Mouse (Mus musculus) splenic B cell, adult 2 months (primary cell): ENCODE data around the gene Tmppe.
"Not testable (repeated sequence)": the region's sequence is repeated elsewhere in the genome, so short reads cannot be mapped to it uniquely, and the experiment has no call there.

Experiments
- DNase-seq: peaks from one replicate; pipeline ENCODE4 v3.0.0-alpha.2; 2011; ENCODE audit warnings: low read depth, low spot score
- H3K27me3 ChIP-seq: 2 replicates; pipeline ENCODE4 v1.6.1; 2012; ENCODE audit warnings: mild to moderate bottlenecking, low read length, moderate library complexity, mixed read lengths; ENCODE audit not compliant: control insufficient read depth, poor library complexity, insufficient read depth, severe bottlenecking
- H3K36me3 ChIP-seq: 2 replicates; pipeline ENCODE4 v1.6.1; 2012; ENCODE audit warnings: mild to moderate bottlenecking, low read length, moderate library complexity, mixed read lengths; ENCODE audit not compliant: control insufficient read depth, poor library complexity, insufficient read depth, severe bottlenecking

Gene Tmppe

GRCm38 (mm10) chr9:114400949-114401684 is at the start of gene Tmppe, which contains the start of gene Glb1:
Gene Tmppe, plus strand, starts transcription at chr9:114401105.
Gene Glb1, plus strand, starts transcription at chr9:114401076.
- peak; percentile 87 for DNase-seq
- H3K27me3 ChIP-seq: no peaks in the 10 kb centered on the region
- H3K36me3 ChIP-seq: peaks cover 4% of the 10 kb centered on the region

DNA sequence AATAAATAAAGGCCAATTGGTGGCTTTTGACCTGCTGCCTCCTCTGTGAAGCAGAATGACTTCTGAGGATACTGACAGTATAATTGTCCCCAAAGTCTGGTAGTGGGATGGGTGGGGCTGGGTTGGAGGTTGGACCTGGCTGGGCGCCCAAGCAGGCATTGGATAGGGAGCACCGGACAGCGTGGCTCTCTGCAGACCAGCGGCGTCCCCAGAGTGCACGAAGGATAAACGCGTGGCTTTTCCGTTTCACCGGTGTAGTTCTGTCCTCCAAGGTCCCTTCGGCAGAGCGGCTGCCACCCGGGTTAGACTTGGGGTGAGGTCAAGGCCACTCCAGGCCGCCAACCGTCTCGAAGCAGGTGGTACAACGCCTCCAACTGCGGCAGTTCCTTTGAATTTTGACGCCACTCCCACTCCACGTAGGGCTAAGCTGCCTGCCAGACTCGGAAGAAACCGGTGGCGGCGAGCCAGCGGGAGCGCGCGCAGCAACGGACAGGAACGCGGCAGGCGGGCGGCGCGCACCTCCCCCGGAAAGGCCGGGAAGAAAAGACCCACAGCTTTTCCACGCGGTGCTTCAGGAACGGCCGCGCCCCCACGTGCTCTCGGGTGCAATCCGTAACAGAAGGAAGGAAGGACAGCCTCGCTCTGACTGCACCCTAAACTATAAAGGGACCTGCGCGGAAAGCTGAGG is 33.0 kb upstream of the Tmppe start:
- peak; percentile 11 for DNase-seq

DNA sequence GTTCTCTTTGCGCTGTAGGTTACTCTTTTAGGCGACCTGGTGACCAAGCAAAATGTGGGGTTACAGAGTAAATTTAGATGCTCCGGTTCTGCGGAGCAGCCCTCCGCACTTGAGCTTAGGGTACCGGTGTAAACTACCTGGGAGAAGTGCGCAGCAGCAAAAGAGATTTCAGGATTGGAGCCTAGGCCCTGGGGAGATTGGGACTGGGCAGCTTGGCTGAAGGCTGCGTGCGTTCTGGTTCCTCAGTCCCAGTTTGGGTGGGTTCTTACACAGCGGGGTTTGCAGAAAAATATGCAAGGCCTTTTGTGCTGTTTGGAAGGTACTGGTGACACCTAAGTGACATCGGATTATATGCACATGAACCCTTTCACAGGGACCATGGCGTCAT is 32.4 kb upstream of the Tmppe start:
- H3K27me3 ChIP-seq: no peaks in the 10 kb centered on the region; the same call in 1 of the 2 replicates

More for the DNA sequence above, 33.0 kb upstream of the Tmppe start:
- Histone ChIP-seq H3K36me3 (no peaks in the 10 kb centered on the region), H3K27me3 (no peaks in the 10 kb centered on the region; the same call in 1 of the 2 replicates)

GRCm38 (mm10) chr9:114369389-114369788 is 31.5 kb upstream of the Tmppe start:
- DNase-seq, H3K27me3 ChIP-seq, H3K36me3 ChIP-seq: not testable (repeated sequence)

More for the DNA sequence above, 32.4 kb upstream of the Tmppe start:
- no peak for DNase-seq
- no peaks in the 10 kb centered on the region for H3K36me3 ChIP-seq

DNA sequence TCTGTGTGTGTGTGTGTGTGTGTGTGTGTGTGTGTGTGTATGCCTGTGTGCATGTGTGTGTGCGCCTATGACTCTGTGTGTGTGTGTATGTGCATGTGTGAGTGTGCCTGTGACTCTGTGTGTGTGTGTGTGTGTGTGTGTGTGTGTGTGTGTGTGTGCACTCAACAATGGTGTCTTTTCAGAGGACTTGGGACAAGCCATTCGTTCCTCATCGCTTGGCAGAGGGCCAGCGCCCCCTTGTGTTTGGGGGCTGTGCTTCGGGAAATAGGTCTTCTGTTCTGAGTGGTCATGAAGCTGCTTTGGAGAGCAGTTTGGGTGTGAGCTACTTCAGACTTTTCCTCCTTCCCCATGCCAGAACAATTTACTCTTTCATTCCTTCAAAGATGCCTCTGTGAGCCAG is 29.2 kb upstream of the Tmppe start:
- H3K27me3 ChIP-seq, H3K36me3 ChIP-seq, DNase-seq: not testable (repeated sequence)

- H3K27me3 ChIP-seq: no peaks in the 10 kb centered on the region
- DNase-seq: no peak
- peaks cover 5% of the 10 kb centered on the region for H3K36me3 ChIP-seq
These were observed 25.5 kb upstream of the Tmppe start for GRCm38 (mm10) chr9:114375276-114375962.

DNA sequence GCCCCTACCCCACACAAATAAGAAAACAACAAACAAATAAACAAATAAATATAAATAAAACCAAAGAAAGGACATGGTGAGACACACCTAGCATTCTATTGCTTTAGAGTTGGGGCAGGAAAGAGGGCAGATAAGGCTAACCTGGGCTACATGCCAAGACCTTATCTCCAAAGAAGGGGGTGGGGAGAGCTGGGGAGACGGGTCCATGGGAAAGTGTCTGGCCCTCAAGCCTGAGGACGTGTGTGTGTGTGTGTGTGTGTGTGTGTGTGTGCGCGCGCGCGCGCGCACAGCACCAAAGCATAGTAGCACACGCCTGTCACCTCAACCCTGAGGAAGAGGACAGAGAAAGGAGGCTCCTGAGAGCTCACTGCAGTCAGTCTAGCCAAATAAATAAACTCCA is 23.7 kb upstream of the Tmppe start:
- H3K27me3 ChIP-seq: no peaks in the 10 kb centered on the region
- H3K36me3 ChIP-seq: peaks cover 5% of the 10 kb centered on the region
- no peak for DNase-seq

DNA sequence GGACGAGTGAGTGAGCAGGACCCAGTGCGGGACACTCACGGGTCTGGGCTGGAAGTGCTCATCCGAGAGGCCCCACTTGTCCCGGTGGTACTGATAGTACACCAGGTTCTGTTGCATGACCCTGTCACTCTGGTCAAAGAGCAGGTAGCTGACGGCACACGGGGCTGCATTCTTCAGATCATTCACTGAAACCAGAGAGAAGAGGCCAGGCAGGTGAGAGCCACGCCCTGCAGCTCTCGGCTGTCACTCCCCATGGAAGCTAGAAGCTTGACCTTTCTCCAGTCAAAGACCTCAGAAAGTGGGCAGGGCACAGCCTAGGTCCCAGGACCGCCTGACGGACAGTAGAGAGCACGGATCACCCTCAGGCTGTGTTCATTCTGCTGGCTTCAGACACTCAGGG is 21.0 kb upstream of the Tmppe start:
- Histone ChIP-seq H3K36me3 (peaks cover 5% of the 10 kb centered on the region), H3K27me3 (no peaks in the 10 kb centered on the region)
- DNase-seq: no peak

DNA sequence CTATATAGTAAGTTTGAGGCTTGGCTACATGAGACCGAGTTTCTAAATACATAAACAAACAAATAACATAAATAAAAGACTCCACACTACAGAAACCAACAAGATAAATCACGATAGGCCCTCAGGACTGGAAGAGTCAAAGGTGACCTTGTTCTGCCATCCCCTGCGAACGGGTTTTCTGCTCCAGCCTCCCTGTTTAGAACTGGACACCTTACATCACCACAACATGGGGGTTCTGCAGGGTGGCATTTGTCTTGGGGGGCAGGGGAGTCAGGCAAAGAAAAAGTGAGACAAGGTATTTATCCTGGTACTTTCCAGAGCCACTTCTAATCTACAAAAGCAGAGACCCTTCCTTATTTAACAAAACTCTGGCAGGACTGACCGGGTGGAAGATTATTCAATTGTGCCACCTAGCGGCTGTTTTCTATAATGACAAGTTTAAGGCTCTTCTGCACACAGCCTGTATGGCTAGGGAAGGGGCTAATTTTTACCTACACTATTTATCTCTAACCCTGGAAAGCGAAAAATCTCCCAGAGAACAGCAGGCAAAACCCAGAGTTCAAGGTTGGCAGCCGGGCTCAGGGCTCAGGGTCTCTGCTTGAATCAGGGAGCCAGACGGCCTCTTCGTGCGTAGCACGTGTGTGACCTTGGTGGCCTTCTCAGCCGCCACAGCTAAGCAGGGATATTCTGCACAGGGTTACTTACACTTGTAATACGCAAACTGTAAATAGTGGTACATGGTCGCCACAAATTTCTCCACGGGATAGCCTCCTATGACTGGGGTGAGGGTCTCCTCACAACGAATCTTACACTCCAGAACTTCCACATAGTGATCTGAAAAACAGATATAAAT is 19.8 kb upstream of the Tmppe start:
- peak; percentile 63 for DNase-seq
- peaks cover 3% of the 10 kb centered on the region for H3K36me3 ChIP-seq
- H3K27me3 ChIP-seq: no peaks in the 10 kb centered on the region

DNA sequence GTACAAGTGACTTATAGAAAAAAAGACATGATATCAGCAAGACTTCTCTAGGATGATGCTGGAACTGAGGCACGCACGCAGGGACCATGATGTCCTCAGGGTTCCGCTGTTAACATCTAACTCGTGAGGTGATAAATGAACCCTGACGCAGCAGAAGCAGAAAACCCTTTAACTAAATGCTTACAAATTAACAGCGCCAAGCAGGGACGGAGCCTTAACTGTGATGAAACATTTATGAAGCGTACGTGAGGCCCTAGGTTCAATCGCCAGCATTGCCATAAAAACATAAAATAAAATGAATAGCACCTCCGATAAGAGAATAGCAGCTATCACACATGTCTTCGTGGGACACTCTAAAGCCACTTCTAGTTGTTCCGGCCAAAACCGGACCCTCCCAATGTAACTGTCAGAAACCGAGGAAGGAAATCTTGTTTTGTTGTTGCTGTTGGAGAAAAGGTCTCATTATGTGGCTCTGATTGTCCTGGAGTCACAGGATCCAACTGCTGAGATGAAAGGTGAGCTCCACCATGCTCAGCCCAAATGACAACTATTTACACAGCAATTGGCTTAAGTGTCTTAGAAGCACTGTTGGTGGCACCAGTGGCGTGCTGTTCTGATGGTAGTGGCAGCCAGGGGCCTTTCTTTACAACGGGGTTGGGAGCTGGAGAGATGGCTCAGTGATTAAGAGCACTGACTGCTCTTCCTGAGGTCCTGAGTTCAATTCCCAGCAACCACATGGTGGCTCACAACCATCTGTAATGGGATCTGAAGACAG is 17.8 kb upstream of the Tmppe start:
- Histone ChIP-seq H3K36me3 (peaks cover 1% of the 10 kb centered on the region), H3K27me3 (no peaks in the 10 kb centered on the region)
- DNase-seq: no peak

DNA sequence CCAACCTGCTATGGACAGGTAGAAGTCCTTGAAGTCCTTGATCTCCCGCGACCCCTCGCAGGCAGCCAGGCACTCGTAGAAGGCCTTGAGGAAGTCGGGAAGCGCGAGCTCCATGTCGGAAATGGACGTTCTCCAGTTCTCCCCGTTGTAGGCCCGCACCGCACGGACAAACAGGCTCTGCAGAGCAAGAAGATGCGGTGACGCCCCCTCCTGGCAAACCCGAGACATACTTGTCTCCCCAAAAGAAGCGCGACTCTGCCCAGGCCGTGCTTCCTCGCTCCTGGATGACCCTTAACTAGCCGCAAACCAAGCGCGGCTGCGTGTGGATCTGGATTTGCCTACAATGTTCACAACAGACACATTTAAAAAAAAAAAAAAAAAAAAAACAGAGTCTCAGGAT is 16.2 kb upstream of the Tmppe start:
- no peak for DNase-seq
- Histone ChIP-seq H3K36me3 (peaks cover 1% of the 10 kb centered on the region), H3K27me3 (no peaks in the 10 kb centered on the region)

DNA sequence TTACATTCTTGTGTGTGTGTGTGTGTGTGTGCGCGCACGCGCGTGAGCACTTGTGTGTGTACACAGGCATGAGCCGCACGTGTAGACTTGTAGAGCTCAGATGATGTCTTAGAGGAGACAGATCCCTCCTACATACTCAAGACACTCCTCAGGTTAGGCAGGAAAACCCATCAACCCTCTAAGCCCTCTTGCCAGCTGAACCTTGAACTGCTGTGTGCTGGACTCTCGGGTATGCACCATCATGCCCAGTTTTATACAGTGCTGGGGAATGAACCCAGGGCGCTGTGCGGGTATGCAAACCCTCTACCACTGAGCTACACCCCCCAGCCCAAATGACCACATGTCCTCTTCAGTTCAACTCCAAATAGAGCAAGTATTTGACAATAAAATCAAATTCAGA is 15.7 kb upstream of the Tmppe start:
- Histone ChIP-seq H3K36me3 (peaks cover 1% of the 10 kb centered on the region), H3K27me3 (no peaks in the 10 kb centered on the region)
- no peak for DNase-seq

DNA sequence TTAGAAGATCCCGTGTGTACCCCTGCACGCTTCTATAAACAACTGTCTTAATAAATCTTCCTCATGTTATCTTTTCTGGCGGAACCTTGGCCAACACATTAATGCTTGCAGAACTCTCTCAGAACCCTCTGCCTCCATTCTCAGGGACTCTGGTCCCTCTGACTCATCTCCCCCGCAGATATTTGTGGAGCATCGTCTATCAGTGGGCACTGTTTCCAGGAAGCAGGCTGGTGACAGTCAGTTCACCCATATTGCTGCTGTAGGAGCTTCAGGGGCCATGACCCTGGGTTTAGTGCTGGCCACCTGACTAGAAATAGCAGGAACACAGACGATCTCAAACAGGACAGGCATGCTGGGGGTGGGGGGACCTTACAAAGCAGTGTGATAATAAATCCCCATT is 13.8 kb upstream of the Tmppe start:
- Histone ChIP-seq H3K36me3 (peaks cover 1% of the 10 kb centered on the region; the same call in 1 of the 2 replicates), H3K27me3 (no peaks in the 10 kb centered on the region)
- DNase-seq: no peak

- DNase-seq: no peak
- H3K36me3 ChIP-seq: peaks cover 1% of the 10 kb centered on the region; the same call in 1 of the 2 replicates
- H3K27me3 ChIP-seq: no peaks in the 10 kb centered on the region
These were observed 12.6 kb upstream of the Tmppe start for GRCm38 (mm10) chr9:114388288-114388687.
